Mouse (Mus musculus) heart, postnatal 0 days (tissue): ENCODE data around the gene Plcxd3.

Experiments used
- CTCF ChIP-seq: IDR thresholded peaks from 2 replicates; pipeline ENCODE4 v1.5.1; 2016; ENCODE audit warnings: antibody characterized with exemption, control low read depth, low read depth
- EP300 ChIP-seq: IDR thresholded peaks from 2 replicates; pipeline ENCODE4 v1.6.1; 2016; ENCODE audit warnings: antibody characterized with exemption, low read depth

DNA sequence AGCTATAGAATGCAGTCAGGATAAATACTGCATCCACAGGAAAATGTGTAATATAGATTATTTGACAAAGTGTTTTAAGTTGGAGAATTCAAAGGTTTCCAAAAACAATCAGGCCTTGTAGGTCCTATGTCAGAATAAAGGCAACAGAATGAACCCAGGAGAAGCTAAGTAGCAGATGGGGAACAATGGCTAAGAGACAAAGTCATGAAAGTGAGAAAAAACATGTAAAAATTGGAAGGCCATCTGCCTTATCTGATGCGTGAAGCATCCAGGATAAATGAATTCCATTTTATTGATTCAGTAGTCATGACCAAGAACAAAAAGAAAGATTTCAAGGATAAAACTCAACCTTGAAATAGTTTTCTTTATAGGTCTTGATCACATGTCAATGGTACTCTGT lies 139.4 kb downstream of the Plcxd3 start:
- TF ChIP-seq CTCF = no peak
- no peak for TF ChIP-seq EP300
